Mouse (Mus musculus) E14TG2a.4 (cell line): Measurements from ENCODE around the gene Tspan9.

ENCODE experiments used
- CTCF ChIP-seq: conservative IDR thresholded peaks from 2 replicates; pipeline ENCODE4 v1.5.1; 2014; ENCODE audit warnings: low read length
- POU5F1 ChIP-seq: IDR thresholded peaks from 2 replicates; pipeline ENCODE4 v1.6.1; 2014; ENCODE audit warnings: low read length, borderline replicate concordance

GRCm38 (mm10) chr6:128063501-128063900 lies 79.9 kb downstream of the Tspan9 start:
- peak; percentile 90 for TF ChIP-seq CTCF
- TF ChIP-seq POU5F1 = no peak
